Mouse (Mus musculus): ENCODE data around the gene Glrx.

Glrx gene

DNA sequence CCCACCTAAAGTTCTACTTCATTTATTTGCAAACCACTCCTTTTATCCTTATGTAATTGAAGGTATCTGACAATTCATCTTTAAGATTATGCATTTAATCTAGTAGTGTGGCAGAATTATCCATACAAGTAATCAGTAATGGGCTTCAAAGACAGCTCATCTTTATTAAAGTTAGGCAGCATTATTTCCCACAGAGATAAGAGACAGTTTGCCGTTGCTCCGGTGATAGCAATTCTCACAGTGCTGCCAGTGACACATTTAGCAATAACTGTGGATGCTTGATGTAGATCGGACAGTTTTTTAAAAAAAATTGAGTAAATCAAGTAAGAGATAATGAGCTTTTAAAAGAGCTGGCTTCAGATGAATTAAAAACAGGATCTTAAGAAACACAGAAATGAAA is 52.6 kb downstream of the Glrx start:
- no peak for DNase-seq (ENCODE audit: low spot score)

- no peak for DNase-seq (ENCODE audit: low spot score)
Observed at GRCm38 (mm10) chr13:75892876-75893275, 53.2 kb downstream of the Glrx start.

Measured in layer of hippocampus, adult 11-12 months (tissue).